Mouse (Mus musculus): Measurements from ENCODE around the gene Ms4a18.

- TF ChIP-seq CTCF (IDR thresholded peaks at IDR 0.05; ENCODE audit: borderline replicate concordance, extremely low read depth, insufficient read depth, insufficient read length) (no peak), POLR2A (IDR thresholded peaks at IDR 0.05; ENCODE audit: borderline replicate concordance, extremely low read depth, insufficient read depth, insufficient read length, poor library complexity, severe bottlenecking) (no peak)
Observed at GRCm38 (mm10) chr19:11052877-11053276, 35.0 kb upstream of the Ms4a18 start.
